Mouse (Mus musculus) T-helper 17 cell (primary cell): ENCODE measurements around the gene Bhlha9.

Source experiments
- in situ Hi-C, 2 experiments: fragments of 300-600 bp; cut with MboI, MseI; formaldehyde crosslinking; loops; 1 replicate in 1 of 2; 2 replicates in 1 of 2; pipeline ENCODE4 v1.15.1; 2025; ENCODE audit warnings: high pct_unique_total_duplicates in 2 of 2

The Bhlha9 gene

GRCm38 (mm10) chr11:76659138-76659930 lies 12.9 kb upstream of the Bhlha9 start:
- in situ Hi-C loops, result no loop called here

DNA sequence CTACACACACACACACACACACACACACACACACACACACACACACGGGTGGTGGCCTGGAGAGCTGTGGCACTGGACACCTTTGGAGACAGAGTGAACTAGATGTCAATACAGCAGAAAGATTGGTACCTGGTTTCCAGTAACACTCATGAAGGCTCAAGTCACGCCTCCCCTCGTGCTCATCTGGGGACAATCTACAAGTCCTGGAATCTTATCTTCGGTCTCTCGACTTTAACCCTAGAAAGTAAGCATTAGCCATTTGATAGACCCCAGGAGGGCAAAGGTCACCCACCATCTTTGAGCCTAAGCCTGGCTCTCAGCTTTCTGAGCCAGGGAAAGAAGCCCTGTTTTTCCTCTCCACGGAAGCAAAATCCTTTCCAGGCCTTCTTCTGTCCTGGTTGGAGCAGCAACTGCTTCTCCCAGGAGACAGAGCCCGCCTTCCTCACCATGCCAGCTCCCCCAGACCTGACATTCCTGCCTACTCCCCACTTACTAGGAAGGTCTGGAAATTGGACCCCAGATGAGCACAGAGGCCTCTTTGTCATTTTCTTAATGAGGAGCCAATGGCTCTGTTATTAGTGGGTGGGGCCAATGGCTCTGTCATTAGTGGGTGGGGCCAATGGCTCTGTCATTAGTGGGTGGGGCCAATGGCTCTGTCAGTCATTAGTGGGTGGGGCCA lies 10.3 kb upstream of the Bhlha9 start:
- in situ Hi-C loops, result no loop called here

DNA sequence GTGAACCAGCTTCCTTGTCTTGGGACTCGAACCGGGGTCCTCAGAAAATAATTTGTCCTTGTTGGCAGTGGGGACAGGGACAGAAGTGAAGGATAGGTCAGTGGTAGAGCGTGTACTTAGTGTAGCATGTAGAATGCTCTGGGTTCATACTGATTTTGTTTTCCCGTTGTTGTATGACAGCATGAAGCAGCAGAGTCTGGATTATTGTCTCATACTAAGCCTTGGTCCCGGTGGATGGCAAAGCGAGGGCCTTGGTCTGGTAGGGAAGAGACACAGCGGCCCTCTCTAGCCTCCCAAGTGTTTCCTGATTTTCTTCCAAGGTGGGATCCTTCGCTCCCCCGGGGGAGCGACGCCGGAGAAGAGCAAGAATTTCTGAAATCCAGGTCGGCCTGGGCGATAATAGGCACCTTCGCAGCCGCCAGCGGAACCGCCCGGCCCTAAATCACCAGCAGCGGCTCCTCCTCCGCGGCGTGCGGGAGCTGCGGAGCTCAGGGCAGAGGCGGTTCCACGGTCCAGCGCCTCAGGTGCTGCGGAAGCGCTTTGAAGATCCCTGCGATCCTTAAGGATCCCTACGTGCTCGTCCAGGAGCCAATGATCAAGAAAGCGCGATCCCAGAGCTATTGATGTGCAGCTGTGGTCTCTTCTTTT lies 6.1 kb upstream of the Bhlha9 start:
- in situ Hi-C loops, result no loop called here

DNA sequence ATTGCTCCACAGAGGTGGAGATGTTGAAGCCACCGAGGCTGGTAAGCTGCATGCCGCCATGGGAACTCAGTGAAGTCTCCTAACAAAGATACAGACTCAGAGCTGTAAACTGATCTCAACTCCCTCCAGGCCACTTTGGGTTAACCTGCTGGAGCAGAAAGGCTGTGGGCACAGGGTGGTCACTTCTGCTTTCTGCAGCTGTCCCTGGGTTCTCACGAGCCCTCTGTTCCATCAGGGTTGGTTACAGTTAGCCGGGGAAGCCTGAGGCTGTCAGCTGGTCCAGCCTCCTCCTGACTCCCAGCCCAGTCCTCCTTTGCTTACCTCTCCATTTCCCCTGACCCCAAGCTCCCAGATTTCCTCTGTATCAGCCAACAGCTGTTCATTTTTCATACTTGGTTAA lies 4.5 kb upstream of the Bhlha9 start:
- in situ Hi-C loops, result no loop called here

DNA sequence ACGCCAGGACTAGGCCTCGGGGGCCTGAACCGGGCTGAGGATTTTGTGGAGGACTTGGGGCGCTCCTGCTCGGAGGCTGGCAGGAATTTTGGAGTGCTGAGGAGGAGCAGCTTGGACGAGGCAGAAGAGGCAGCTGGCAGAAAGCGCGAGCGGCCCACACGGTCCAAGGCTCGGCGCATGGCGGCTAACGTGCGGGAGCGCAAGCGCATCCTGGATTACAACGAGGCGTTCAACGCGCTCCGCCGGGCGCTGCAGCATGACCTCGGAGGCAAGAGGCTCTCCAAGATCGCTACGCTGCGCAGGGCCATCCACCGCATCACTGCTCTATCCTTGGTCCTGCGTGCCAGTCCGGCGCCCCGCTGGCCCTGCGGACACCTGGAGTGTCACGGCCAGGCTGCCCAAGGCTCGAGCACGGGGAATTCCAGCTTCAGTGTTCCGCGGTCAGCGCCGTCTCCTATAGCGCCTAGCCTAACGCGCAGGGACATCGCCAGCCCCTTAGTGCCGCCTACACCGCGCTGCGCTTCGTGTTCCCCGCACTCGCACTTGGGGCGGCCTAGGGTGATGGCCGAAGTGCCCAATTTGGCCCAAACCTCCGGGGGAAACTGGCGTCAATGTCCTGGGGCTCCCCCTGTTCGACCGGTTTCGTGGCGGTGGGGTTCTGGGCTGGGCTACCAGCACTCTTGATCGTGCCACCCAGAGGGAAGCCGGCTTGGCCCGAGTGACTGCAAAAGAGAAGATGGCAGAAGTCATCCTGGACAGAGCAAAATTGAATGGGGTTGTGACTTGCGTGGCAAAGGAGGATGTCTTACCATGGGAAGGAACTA lies 503 bp downstream of the Bhlha9 start:
- in situ Hi-C loops, result loop anchor here in 1 of 2 experiments (10.0 kb wide), 1 partner anchor 222 kb away; no protein-coding TSS in a partner anchor

DNA sequence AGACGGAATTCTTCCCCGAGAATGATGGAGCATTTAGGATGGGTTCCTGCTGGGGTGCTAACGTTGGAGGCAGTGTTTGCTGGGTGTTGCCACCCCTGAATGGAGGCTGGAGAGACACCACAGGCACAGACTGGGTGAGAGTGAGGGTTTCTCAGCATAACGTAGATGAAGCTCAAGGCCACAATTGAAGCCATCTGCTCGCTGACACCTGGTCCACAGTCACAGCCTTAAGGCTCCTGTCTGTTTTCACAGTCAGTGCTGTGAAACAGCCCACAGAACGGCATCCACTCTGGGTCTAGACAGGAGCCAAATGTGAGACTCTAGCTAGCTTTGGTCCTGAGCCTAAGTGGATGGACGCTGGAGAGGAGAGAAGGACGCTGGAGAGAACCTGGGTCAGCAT lies 1.9 kb downstream of the Bhlha9 start:
- in situ Hi-C loops, result loop anchor here in 1 of 2 experiments (10.0 kb wide), 1 partner anchor 221 kb away; no protein-coding TSS in a partner anchor

GRCm38 (mm10) chr11:76674704-76675103 lies 2.4 kb downstream of the Bhlha9 start:
- in situ Hi-C loops, result loop anchor here in 1 of 2 experiments (10.0 kb wide), 1 partner anchor 220 kb away; no protein-coding TSS in a partner anchor

DNA sequence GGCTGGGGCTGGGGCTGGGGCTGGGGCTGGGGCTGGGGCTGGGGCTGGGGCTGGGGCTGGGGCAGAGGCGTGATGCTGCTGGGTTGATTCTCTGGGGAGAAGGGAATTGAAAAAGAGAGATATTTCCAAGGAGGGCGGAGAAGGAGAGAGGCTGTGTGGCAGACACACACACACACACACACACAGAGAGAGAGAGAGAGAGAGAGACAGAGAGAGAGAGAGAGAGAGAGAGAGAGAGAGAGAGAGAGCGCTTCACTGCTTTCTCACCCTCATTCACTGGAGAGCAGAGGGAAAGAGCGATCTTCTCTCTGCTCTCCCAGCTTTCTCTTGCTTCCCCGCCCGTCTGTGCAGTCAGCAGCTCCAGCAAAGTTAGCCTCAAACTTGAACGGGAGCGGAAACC lies 7.2 kb downstream of the Bhlha9 start, which contains the start of gene Trarg1:
Gene Trarg1 (plus strand): TSS at position 301 of the 400 bp plus-strand sequence.
- in situ Hi-C loops, result loop anchor here in 1 of 2 experiments (10.0 kb wide), 1 partner anchor 215 kb away; no protein-coding TSS in a partner anchor

GRCm38 (mm10) chr11:76685604-76686003 lies 13.3 kb downstream of the Bhlha9 start:
- in situ Hi-C loops, result loop anchor here in 1 of 2 experiments (10.0 kb wide), 1 partner anchor 239 kb away; the partner anchor contains the start of gene Blmh

- in situ Hi-C loops, result no loop called here
Measured at GRCm38 (mm10) chr11:76692096-76692495, 19.8 kb downstream of the Bhlha9 start.

DNA sequence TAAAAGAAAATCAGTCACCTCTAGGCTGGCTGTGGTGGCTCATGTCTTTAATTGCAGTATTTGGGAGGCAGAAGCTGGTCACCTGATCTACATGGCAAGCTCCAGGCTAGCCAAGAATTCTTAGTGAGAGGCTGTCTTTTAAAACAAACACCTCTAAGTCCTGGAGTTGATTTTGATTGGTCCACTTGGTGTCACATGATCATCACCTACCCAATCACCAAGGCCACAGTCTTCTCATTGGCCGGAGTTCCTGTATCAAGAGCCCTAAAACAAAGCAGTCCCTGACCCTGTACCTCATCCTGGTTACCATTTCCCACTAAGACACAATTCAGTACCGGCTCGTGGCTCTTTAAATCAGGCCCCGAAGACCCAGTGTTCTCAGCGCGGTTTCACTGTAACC lies 23.5 kb downstream of the Bhlha9 start:
- in situ Hi-C loops, result no loop called here

GRCm38 (mm10) chr11:76699626-76700025 lies 27.4 kb downstream of the Bhlha9 start:
- in situ Hi-C loops, result no loop called here

DNA sequence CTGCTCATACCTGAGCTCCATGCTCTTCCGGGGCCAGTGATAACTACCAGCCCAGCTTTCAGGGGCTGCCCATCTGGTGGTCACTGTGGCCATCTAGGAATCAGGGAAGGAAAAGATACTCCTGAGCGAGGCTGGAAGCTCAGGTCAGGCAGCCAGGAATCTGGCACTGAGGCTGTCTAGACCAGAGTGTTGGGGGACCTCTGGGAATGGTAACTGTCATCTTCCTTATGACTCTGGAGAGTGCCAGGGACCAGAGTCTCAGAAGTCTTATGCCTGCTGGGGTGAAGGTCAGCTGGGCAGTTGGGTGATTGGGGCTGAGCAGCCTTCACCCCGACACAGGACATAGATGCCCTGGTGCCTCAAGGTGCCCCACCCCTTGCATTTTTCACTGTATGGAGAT lies 35.4 kb downstream of the Bhlha9 start:
- in situ Hi-C loops, result no loop called here

GRCm38 (mm10) chr11:76708066-76708465 lies 35.8 kb downstream of the Bhlha9 start:
- in situ Hi-C loops, result no loop called here

DNA sequence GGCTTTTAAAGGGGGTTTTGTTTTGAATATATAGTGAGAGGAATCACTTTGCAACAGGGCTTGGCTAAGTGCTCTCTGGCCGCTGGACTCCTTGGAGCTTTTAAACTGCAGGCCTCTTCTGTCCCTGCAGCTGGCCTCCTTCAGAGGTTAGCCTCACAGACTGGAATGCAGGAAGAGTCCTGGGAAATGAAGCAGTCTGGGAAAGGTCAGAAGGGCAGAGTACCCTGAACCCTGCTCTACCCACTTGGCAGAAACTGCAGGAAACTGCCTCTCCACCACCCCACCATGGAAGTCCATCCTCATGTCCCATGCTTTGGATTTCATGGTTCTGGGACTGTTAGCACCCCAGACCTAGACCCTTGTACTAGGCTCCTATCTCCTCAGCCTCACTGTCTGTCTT lies 36.6 kb downstream of the Bhlha9 start:
- in situ Hi-C loops, result no loop called here

DNA sequence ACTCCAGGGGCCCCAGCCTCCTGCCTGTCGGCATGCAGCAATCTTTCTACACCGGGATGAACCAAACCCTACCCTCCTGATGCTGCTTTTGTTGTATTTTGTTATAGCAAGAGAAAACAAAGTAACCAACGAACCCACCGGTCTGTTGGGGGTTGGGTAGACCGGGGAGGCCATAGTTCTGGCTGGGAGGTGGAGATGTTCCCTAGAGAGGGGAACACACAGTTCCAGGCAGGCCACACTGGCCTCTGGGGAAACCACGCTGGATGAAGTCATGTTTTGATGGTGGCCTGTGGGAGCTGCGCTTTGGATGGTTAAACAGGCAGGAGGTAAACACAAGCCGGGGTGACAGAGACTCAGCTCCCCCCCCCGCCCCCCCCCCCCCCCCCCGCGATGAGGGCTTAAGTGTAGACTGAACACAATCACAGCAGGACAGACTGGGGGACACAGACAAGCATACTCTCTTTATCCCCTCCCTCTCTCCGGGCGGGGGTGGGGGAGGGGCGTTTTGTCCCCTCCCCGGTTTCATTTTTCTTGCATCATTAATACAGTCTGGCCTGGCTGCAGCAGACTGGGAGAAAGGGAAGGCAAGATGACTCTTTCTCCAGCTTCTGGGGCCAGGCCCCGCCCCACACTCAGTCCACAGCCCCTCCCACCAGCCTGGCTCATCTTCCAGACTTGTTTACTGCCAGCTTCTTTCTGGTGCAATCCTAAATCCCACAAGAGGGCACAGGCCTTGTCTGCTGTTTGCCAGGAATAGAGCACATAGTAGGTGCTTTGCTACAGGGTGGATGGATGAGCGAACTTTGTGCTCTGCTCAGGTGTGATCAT lies 37.6 kb downstream of the Bhlha9 start:
- in situ Hi-C loops, result no loop called here

DNA sequence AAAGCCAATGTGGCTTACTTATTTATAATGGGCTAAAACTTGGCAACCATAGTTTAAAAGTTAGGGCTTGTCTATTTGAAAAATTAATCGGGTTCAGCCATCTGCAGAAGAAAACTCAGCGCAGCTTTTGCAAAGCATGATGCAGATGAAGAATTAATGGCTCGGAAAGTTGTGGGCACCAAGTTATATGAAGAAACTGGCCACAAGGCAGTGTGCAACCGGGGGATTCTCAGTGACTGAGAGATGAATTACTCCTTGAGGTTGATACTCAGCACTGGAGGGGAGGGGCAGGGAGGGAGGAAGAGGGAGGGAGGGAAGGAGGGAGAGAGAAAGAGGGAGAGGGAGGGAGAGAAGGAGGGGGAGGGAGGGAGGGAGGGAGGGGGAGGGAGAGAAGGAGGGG lies 44.7 kb downstream of the Bhlha9 start:
- in situ Hi-C loops, result no loop called here
